Comparison of ENCODE assay signal across 15 mouse cellular contexts in the genomic region with DNA sequence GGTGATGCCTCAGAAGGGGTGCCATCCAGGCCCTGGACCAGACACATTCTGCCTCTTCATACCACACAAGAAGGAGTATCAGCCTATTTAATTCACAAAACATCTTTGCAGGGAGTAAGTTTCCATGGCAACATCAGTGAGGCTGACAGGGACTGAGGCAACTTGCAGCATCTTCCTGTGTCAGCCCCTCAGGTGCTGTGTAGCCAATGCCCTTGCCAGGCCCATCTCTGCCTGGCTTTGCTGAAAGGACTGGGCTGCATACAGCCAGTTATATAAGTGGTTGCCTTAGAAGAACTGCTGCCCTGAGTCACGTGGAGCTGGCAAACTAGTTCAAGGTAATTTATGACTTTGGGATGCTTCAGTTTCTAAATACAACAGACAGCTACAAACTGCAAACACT.
DNase-seq lines count a peak whose midpoint lies in the region; ATAC-seq lines count a peak whose summit lies in the region.
"Had no signal": no experiment of that assay in that cellular context is flagged by ENCODE, and none has a peak within 500 bp of the region (broad histone marks: within the 10 kb centered on the region; RNA-seq: fewer than 3 reads in every experiment).

No protein-coding gene starts in this region.

- no peaks in the 10 kb centered on the region for H3K27me3 ChIP-seq in hindbrain, embryonic 15.5 days
- H3K27me3 ChIP-seq in hindbrain, embryonic 12.5 days = no peaks in the 10 kb centered on the region
- H3K27me3 ChIP-seq: embryonic facial prominence, embryonic 12.5 days had no signal

- no peak overlapping the region for H3K4me3 ChIP-seq in hindbrain, embryonic 15.5 days
- no peak overlapping the region for H3K4me3 ChIP-seq in hindbrain, embryonic 12.5 days
- H3K4me3 ChIP-seq: embryonic facial prominence, embryonic 12.5 days had no signal

- H3K9ac ChIP-seq in hindbrain, embryonic 15.5 days = no peak overlapping the region
- no peak overlapping the region for H3K9ac ChIP-seq in hindbrain, embryonic 12.5 days
- H3K9ac ChIP-seq: embryonic facial prominence, embryonic 12.5 days had no signal

- H3K4me2 ChIP-seq in hindbrain, embryonic 15.5 days = no peak overlapping the region
- H3K4me2 ChIP-seq in hindbrain, embryonic 12.5 days (replicated peaks) = no peak overlapping the region
- H3K4me2 ChIP-seq: embryonic facial prominence, embryonic 12.5 days had no signal

- no peaks in the 10 kb centered on the region for H3K9me3 ChIP-seq in hindbrain, embryonic 15.5 days
- no peaks in the 10 kb centered on the region for H3K9me3 ChIP-seq in hindbrain, embryonic 12.5 days (replicated peaks)
- H3K9me3 ChIP-seq: embryonic facial prominence, embryonic 12.5 days had no signal

- ATAC-seq in hindbrain, embryonic 15.5 days (ENCODE audit: low FRiP score, low read depth) = no peak; the same call in 1 of the 2 replicates
- no peak for ATAC-seq in hindbrain, embryonic 12.5 days (ENCODE audit: low FRiP score)

- 52% methylated on average over 1 of the region's 1 CpGs for WGBS in hindbrain, embryonic 15.5 days
- 69% methylated on average over 1 of the region's 1 CpGs for WGBS in hindbrain, embryonic 12.5 days

- H3K27ac ChIP-seq in hindbrain, embryonic 15.5 days (replicated peaks) = peak overlapping the region; percentile 17; the same call in 1 of the 2 replicates
- no peak overlapping the region for H3K27ac ChIP-seq in hindbrain, embryonic 12.5 days
- H3K27ac ChIP-seq: embryonic facial prominence, embryonic 12.5 days; stomach, postnatal 0 days had no signal

- DNase-seq in adrenal gland, adult 2 months = peak; percentile 5
- no peak for DNase-seq in adrenal gland, postnatal 10 days
- DNase-seq in left cerebral cortex, adult 9 months (ENCODE audit: low spot score in 2 of 2) = peak; percentile 24 to 32
- no peak for DNase-seq in left cerebral cortex, adult 11 months (ENCODE audit: low spot score)
- DNase-seq in brain, embryonic 18.5 days (ENCODE audit: low read depth, low spot score) = peak; percentile 8
- no peak for DNase-seq in lung, postnatal 36 days
- DNase-seq: cerebellum, adult 11-12 months; heart, adult 18-20 months; lung, postnatal 14 days; spleen, adult 18-20 months; thymus, postnatal 25 days had no signal

- peaks cover 12% of the 10 kb centered on the region for H3K4me1 ChIP-seq in hindbrain, embryonic 15.5 days (replicated peaks)
- no peaks in the 10 kb centered on the region for H3K4me1 ChIP-seq in hindbrain, embryonic 12.5 days
- H3K4me1 ChIP-seq: embryonic facial prominence, embryonic 12.5 days had no signal

- H3K36me3 ChIP-seq in hindbrain, embryonic 15.5 days = no peaks in the 10 kb centered on the region
- no peaks in the 10 kb centered on the region for H3K36me3 ChIP-seq in hindbrain, embryonic 12.5 days
- H3K36me3 ChIP-seq: embryonic facial prominence, embryonic 12.5 days had no signal

Comparison
In these comparisons a context has a peak if more than half of its experiments do, and no peak if none do; other contexts are left out.
1. DNase-seq: peak in adrenal gland, adult 2 months (single experiment), left cerebral cortex, adult 9 months (2 of 2) and brain, embryonic 18.5 days (single experiment); none in adrenal gland, postnatal 10 days (single experiment), left cerebral cortex, adult 11 months (single experiment) and lung, postnatal 36 days (single experiment).